ENCODE assay signal across 16 mouse cellular contexts in genomic region chr7:117516896-117517295, GRCm38 (mm10).
A peak's percentile ranks its signal among the peaks of the same experiment; 100 is the strongest.
DNase-seq lines count a peak whose midpoint lies in the region; ATAC-seq lines count a peak whose summit lies in the region.
"Had no signal": no experiment of that assay in that cellular context is flagged by ENCODE, and none has a peak within 500 bp of the region (broad histone marks: within the 10 kb centered on the region; RNA-seq: fewer than 3 reads in every experiment).

No protein-coding gene starts in this region.

- no peak overlapping the region for H3K4me3 ChIP-seq in kidney, embryonic 16.5 days (ENCODE audit: low read length)
- H3K4me3 ChIP-seq in forebrain, embryonic 14.5 days (ENCODE audit: low read depth, low read length) = no peak overlapping the region
- H3K4me3 ChIP-seq: embryonic facial prominence, embryonic 12.5 days; gastrocnemius, adult 2 months; heart, embryonic 10.5 days; limb, embryonic 12.5 days; neural tube, embryonic 15.5 days had no signal

- H3K27me3 ChIP-seq in kidney, embryonic 16.5 days (ENCODE audit: insufficient read depth, low read length) = no peaks in the 10 kb centered on the region
- no peaks in the 10 kb centered on the region for H3K27me3 ChIP-seq in forebrain, embryonic 14.5 days (replicated peaks; ENCODE audit: control insufficient read depth, insufficient read depth, low read length)
- H3K27me3 ChIP-seq: embryonic facial prominence, embryonic 12.5 days; limb, embryonic 12.5 days; neural tube, embryonic 15.5 days had no signal

- no peak for ATAC-seq in kidney, embryonic 16.5 days (ENCODE audit: low FRiP score, low TSS enrichment)
- no peak for ATAC-seq in forebrain, embryonic 14.5 days

- no peaks in the 10 kb centered on the region for H3K4me1 ChIP-seq in kidney, embryonic 16.5 days (ENCODE audit: insufficient read depth, low read length)
- no peaks in the 10 kb centered on the region for H3K4me1 ChIP-seq in forebrain, embryonic 14.5 days (ENCODE audit: control insufficient read depth, insufficient read depth, low read length)
- H3K4me1 ChIP-seq: embryonic facial prominence, embryonic 12.5 days; neural tube, embryonic 15.5 days had no signal

- WGBS in kidney, embryonic 16.5 days = 23% methylated on average over 4 of the region's 4 CpGs
- 67% methylated on average over 4 of the region's 4 CpGs for WGBS in forebrain, embryonic 14.5 days

- no peak overlapping the region for H3K4me2 ChIP-seq in kidney, embryonic 16.5 days (replicated peaks; ENCODE audit: low read depth, low read length)
- H3K4me2 ChIP-seq in forebrain, embryonic 14.5 days (ENCODE audit: low read length) = no peak overlapping the region
- H3K4me2 ChIP-seq: embryonic facial prominence, embryonic 12.5 days; limb, embryonic 12.5 days; neural tube, embryonic 15.5 days had no signal

- peak; percentile 36 for DNase-seq in kidney, adult 9 months
- peak; percentile 61 for DNase-seq in 416B (ENCODE audit: low read depth)
- DNase-seq in adrenal gland, adult 2 months = peak; percentile 81
- DNase-seq in fibroblast of lung, adult 2 months (ENCODE audit: low read depth) = peak; percentile 31
- DNase-seq in forebrain, embryonic 14.5 days (ENCODE audit: low spot score) = no peak
- no peak for DNase-seq in right cerebral cortex, postnatal 25 days
- no peak for DNase-seq in right cerebral cortex, postnatal 14 days
- DNase-seq: cerebellum, postnatal 36 days; gastrocnemius, adult 2 months; heart, postnatal 4 days; right cerebral cortex, adult 18-20 months had no signal

- no peak overlapping the region for H3K27ac ChIP-seq in kidney, embryonic 16.5 days (ENCODE audit: low read length)
- no peak overlapping the region for H3K27ac ChIP-seq in forebrain, embryonic 14.5 days (ENCODE audit: low read depth, low read length)
- H3K27ac ChIP-seq: embryonic facial prominence, embryonic 12.5 days; gastrocnemius, adult 2 months; heart, embryonic 10.5 days; limb, embryonic 12.5 days; neural tube, embryonic 15.5 days had no signal

- no peaks in the 10 kb centered on the region for H3K36me3 ChIP-seq in kidney, embryonic 16.5 days (ENCODE audit: insufficient read depth, low read length)
- H3K36me3 ChIP-seq in forebrain, embryonic 14.5 days (ENCODE audit: control insufficient read depth, insufficient read depth, low read length) = no peaks in the 10 kb centered on the region
- H3K36me3 ChIP-seq: embryonic facial prominence, embryonic 12.5 days; heart, embryonic 10.5 days; limb, embryonic 12.5 days; neural tube, embryonic 15.5 days had no signal

- peaks cover 8% of the 10 kb centered on the region; the same call in 1 of the 2 replicates for H3K9me3 ChIP-seq in kidney, embryonic 16.5 days (ENCODE audit: low read length)
- H3K9me3 ChIP-seq in forebrain, embryonic 14.5 days (replicated peaks; ENCODE audit: control insufficient read depth, low read length) = no peaks in the 10 kb centered on the region
- H3K9me3 ChIP-seq: embryonic facial prominence, embryonic 12.5 days; heart, embryonic 10.5 days; limb, embryonic 12.5 days; neural tube, embryonic 15.5 days had no signal

- no peak overlapping the region for H3K9ac ChIP-seq in kidney, embryonic 16.5 days (replicated peaks; ENCODE audit: low read length)
- no peak overlapping the region for H3K9ac ChIP-seq in forebrain, embryonic 14.5 days (ENCODE audit: low read length)
- H3K9ac ChIP-seq: embryonic facial prominence, embryonic 12.5 days; limb, embryonic 12.5 days; neural tube, embryonic 15.5 days had no signal

Comparison
In these comparisons a context has a peak if more than half of its experiments do, and no peak if none do; other contexts are left out.
1. DNase-seq: peak in kidney, adult 9 months (single experiment), 416B (single experiment), adrenal gland, adult 2 months (single experiment) and fibroblast of lung, adult 2 months (single experiment); none in forebrain, embryonic 14.5 days (single experiment), right cerebral cortex, postnatal 25 days (single experiment) and right cerebral cortex, postnatal 14 days (single experiment).